Mouse (Mus musculus) mesoderm, embryonic 11.5 days (tissue): Measurements from ENCODE around the gene Btbd17.

ENCODE experiments used
- DNase-seq: peaks from one replicate; pipeline ENCODE4 v3.0.0-alpha.2; 2012; ENCODE audit warnings: low read depth, low spot score

Gene Btbd17

DNA sequence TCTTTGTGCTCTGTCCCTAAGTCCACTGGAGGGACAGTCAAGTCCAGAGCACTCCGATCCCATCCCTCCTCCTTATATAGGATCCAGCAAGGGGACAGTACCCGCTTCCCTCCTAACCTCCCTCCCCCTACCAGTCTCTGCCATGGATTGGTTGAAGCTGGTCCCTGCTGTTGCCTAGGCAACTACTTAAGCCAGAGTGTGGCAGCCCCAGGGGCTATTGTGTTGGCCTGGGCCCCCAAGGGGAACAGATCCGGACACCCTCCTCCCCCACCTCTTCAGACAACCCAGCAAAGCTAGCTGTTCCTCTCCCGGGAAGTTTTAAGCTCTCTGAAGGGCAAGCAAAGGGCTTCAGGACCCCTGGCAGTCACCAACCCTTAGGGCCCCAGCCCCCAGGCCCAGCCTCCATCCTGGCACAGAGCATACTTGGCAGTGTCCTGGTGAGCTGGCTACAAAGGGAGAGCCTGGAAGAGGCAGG is at the start of gene Btbd17:
Gene Btbd17 (minus strand): TSS at position 98 of the 475 bp plus-strand sequence.
- peak; percentile 82 for DNase-seq

DNA sequence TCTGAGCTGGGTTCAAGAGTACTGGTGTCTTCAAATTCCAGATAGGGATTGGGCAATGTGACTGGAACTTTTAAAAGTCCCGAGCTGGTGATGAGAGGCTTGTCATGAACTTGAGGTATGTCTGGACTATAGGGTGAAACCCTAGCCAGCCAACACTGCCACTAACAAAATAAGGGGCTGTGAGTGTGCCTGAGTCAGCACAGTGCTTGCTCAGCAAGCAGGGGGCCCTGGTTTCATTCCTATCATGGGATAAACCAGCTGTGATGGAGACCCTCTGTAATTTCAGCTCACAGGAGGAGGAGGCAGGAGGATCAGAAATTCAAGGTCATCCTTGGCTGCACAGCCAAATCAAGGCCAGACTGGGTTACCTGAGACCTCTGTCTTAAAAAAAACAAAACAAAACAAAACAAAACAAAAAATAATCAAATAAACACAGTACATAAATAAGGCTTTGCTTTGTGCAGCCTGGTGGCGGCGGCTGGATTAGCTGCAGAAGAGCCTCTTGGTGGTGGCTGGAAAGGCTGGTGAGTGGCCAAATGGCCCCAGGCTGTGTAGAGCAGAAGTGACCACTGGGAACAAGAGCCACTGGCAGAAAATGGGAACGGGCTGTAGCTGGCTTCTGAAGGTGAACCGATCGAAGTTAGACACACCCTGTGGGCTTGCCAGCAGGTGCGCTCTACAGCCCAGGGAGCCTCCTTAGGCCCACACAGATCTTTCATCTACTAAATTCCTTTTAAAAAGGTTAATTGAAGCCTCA is 48.9 kb upstream of the Btbd17 start:
- no peak for DNase-seq

DNA sequence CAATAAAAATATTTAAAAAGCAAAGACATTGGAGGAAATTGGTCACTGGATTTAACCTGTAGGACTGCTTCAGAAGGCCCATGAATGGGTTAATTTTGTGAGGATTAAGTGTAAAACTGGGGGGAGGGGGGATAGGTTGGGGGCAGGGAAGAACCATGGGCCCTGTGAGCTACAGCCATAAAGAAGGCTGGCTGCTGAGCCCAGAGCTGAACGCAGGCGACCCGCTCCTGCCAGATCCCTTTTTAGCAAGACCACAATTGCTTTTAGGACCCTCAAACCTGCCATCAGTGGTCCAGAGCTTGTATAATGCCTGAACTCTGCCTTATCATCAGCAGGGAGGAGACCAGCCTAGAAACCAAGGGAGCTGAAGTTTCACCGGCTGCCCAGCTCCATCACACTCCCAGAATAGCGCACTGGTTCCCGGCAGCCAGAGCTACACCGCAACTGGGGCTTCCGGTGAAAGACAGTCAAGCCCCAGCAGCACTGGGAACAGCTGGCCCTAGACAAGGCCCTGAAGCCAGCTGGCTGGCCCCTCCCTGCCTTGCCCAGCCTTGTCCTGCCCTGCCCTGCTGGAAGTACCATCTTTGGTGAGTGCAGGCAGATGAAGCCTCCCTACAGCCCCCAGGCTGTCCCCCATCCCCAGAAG is 48.2 kb upstream of the Btbd17 start:
- DNase-seq = no peak

DNA sequence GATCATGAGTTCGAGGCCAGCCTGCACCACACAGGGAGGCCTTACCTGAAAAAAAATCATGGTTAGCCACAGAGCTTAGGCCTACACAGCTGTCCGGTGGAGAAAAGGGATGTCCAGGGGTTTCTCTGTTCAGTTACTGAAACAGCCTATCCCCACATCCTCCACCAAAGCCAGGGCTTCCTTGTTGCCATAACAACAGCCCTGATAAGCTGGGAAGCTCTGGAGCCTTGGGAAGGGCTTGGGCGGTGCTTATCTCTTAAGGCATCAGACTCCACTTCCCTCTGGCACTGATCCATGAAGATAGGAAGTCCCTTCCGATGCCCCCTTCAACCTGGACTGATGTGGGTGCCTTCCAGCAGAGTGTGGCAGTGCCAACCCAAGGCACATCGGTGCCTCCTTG is 37.4 kb upstream of the Btbd17 start:
- no peak for DNase-seq

DNA sequence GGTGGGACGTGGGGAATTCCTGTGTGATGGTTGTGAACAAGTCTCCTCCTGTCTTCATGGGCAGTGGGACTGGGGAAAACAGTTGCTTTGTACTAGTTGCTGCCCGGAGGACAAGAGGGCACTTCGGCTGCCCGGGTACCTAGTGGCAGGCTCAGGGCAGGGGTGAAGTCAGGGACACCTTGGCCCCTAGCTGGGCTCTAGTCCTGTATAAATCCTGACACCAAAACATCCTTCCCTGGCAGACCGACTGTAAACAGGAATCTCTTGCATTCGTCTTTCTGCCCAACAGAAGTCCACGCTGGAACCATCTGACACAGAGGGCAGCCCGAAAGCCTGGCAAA is 34.7 kb upstream of the Btbd17 start:
- DNase-seq = no peak

DNA sequence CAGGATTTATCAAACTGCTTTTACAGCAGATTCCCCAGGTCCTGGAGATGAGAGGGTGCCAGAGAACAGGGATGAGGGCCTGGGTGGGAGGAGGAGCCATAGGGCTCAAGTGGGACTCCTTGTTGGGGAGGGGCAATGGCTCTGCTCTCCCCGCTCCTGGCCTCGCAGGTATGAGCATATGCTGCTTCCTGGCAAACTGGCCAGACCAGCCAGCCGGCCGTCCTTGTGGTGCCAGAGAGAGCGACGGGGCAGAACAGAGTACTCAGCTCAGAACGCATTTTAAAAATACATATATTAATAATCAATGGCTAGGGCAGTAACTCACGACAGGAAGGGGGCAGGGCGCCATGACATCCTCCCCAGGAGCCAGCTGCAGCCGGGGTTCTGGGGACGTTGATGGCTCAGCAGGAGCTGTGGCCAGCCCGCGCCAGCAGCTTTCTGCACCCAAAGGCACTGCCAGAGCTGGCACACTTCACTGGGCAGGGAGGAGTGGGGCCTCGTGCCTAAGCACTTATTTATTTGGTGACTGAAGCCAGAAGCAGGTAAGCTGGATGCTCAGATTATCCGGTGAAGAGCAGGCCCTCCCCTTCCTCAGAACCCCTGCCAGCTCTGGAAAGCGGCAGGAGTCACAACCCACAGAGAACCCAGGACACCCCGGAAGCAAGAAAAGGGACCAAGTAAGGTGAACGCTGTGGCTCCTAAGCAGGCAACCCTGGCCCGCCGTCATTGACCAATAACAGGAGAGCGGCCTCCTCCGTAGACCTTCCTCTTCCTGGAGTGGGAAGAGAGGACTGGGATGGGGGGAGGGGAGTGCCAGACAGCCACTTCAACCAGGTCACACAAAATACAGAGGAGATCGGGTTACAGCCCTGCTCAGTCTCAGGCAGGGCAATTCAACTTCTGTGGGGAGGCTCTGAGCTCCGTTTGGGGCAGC is 34.0 kb upstream of the Btbd17 start:
- peak; percentile 87 for DNase-seq

DNA sequence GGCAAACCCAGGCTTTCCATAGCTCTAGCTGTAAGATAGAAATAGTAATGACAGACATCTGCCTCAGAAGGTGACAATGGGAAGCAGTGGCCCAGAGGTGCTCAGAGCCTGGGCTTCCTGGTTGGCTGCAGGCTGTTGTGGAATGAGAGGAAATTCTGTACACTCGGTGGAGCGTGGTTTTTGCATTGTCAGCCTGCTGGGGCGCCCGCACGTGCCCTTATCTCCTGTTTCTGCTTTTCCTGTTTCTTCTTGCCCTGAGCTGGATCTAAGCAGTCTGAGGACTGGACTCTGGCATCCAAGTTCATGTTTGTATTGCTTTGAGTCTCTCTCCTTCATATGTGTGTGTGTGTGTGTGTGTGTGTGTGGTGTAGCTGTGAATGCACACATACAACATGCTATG is 30.9 kb upstream of the Btbd17 start:
- no peak for DNase-seq

DNA sequence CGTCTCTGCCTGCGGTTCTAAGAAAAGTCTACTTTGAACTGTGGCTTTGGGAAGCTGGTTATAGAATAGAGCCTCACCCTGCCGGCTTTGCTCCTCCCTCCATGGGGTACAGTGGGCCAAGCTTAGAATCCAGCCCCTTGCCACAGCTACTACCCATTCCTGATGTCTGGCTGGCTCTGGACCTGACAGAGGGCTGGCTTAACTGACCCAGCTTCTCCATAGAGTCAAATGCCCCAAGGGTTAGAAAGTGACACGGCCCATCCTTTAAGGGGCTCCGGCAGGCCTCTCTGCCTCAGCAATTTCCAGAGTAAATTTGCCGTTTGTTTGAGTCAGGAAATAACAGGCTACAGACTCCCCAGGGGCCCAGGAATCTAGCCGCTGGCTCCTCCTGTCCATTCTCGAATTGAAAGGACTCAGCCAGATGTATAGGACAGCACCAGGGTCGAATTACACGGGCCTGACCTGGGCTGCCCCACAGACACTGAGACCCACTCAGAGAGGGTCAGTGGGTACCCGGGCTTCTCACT is 27.5 kb upstream of the Btbd17 start:
- DNase-seq = peak; percentile 65

DNA sequence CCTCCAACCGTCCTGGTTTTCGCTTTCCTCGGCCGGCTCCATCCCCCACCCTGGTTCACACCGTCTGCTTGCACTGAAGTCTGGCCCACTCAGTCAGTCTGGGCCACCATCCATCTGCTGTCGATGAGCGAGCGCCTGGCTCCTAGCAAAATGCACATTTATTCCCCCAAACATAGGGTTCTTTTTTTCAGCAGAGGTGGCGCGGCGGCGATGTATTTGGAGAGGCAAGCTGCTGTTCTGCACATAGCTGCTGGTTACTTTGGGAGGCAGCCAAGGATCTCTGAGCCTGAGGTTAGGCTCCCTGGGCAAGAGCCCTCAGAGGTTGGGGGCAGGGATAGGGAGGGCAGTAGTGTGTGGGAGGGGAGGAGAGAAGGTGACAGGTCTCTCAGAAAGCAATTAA is 27.0 kb upstream of the Btbd17 start:
- no peak for DNase-seq

DNA sequence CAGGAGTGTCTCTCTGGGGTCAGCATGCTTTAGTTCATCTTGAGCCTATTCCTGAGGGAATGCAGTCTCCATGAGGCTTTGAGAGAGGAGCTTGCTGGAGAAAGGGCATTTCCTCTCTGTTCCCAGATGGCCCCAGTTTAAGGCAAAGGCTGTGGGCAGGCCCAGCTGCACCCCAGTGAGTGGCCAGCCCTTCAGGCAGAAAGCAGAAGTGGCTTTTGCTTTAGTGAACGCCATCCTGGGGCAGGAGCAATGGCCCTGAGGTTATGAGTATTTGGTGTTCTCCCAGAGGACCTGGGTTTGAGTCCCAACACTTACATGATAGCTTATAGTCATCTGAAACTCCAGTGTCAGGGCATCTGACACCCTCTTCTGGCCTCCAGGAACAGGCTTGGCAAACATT is 25.6 kb upstream of the Btbd17 start:
- DNase-seq = no peak

DNA sequence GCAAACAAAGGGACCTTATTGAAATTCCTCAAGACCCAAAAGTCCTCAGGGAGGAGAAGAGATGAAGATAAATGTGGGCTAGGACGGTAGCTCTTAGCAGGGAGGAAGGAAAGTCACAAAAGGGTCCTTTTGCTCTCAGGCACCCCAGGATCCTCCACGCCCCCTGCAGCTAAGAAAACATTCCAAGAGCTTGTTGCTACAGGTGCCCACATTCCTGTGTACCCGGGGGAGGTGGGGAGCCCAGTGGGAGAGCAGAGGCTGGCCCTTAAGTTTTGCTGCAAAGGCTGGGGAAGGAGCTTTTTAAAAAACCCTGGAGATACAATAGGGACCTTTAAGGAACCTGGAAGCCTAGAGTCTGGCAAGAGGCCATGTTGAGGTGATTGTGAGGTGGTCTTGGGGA is 24.7 kb upstream of the Btbd17 start:
- no peak for DNase-seq

DNA sequence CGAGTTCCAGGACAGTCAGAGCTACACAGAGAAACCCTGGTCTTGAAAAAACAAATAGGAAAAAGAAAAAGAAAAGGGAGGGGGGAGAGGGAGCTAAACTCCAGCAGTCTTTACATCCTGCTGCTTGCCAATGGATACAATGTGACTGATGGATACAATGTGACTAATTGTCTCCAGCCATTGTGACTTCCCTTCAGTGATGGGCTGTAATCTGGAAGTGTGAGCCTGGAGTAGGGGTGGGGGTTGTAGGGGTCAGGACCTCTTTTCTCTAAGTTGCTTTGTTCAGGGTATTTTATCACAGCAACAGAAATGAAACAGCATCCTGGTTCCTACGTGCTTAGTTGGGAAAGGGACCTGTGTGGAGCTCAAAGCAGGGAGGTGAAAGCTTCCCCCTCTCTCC is 23.4 kb upstream of the Btbd17 start:
- no peak for DNase-seq

DNA sequence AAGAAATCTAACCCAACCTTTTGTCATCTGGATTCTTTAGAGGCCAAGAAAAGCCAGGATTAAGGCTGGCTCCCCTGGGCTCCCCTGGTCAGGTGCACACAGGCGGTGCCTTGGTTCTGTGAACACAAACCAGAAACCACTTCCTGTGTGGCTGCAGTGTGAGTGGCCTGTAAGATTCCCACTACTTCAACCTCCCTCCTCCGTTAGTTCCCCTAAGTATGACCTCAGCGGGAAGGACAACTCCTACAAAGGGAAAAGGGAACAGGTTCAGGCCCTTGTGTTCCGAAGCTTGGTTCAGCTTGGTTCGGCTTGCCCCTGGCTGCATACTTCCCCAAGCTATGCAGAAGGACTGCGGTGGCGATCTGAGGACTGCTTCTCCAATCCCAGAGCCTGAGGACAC is 22.4 kb upstream of the Btbd17 start:
- DNase-seq = no peak

DNA sequence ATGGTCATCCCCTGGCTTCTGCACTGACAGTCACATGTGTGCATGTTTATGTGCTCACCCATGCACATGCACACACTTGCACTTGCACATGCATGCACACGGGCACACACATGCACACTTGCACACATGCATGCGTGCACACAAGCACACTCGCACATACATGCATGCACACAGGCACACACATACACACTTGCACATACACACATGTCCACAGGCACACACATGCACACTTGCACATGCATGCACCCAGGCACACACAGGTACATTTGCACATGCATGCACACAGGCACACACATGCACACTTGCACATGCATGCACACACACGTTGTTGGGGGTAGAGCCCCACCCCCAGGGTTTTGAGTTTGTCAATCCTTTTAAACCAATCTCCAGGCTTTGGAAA is 21.2 kb upstream of the Btbd17 start:
- no peak for DNase-seq

DNA sequence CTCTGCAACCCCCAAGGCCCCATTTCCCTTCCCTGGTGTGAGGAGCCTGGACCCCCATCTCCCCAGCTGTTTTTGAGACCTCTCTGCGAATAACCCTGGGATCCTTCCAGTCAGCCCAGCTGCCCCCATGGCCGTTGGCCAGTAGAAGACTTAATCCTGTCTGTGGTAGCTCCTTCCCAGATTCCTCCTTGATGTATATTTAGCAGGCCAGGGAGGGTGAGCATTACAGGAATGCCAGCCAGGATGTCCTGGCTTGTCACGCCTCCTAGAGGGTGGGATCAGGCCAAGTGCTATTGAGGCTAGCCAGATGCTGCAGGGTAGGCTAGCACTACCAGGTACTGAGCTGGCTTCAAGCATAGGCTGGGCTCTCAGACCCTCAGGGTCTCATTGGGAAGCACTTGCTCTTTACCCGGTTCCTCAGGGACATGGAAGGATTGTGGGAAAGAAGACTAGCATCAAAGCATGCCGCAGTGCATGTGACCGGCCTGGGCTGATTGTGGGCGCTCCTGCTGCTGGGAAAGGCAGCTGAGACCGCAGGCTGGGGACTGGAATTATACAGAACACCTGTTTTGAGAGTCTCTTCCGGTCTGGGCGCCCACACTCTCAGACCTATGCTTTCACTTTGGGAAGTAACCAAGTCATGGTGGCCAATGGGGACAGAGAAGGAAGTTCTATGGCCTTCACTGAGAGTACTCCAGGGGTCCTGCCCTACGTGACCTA is 19.3 kb upstream of the Btbd17 start:
- DNase-seq = no peak

DNA sequence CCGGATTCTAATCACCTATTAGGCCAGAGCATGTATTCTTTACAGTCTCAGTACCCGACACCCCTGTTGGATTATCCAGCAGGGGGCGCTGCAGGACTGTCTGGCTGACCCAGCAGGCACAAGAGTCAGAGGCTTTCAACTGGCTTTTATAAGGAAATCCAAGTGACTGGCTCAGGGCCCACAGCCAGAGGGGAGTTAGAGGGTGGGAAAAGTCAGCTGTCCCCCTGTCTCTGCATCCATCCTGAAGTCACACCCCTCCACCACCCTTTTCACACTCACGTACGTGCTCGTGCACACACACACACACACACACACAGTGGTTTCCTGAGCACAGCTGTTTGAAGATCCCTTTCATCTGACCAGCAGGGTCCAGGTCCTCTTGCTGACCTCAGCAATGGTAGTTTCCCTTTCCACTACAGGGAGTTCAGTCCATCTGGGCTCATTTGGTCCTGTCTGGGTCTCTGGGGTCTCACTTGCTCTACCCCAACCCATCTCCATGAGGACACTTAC is 17.0 kb upstream of the Btbd17 start:
- DNase-seq = peak; percentile 91

DNA sequence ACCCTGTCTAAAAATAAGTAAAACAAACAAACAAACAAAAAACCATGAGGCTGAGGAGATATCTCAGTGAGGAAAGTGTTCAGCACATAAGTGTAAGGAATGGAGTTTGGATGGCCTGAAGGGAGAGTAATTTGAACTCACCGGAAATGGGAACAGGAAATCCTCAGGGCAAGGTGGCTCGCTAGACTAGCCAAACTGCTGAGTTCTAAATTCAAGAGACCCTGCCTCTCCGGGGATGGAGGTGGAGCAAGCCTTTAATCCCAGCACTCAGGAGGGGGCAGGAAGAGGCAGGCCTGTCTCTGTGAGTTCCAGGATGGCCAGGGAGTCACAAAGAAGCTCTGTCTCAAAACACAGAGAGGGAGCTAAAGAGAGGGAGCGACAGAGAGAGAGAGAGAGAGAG is 14.6 kb upstream of the Btbd17 start:
- no peak for DNase-seq

DNA sequence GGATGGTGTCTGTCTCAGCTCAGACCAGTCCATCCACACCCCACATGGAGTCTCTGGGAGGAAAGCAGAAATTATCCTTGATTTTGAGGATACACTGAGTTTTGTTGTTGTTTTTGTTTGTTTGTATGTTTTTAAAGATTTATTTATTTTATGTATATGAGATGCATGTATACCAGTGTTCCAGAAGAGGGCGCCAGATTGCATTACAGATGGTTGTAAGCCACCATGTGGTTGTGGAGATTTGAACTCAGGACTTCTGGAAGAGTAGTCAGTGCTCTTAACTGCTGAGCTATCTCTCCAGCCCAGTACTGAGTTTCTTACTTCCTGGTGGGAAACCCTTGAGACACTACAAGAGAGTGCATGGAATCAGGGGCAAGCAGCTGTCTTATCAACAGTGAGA is 13.6 kb upstream of the Btbd17 start:
- no peak for DNase-seq

DNA sequence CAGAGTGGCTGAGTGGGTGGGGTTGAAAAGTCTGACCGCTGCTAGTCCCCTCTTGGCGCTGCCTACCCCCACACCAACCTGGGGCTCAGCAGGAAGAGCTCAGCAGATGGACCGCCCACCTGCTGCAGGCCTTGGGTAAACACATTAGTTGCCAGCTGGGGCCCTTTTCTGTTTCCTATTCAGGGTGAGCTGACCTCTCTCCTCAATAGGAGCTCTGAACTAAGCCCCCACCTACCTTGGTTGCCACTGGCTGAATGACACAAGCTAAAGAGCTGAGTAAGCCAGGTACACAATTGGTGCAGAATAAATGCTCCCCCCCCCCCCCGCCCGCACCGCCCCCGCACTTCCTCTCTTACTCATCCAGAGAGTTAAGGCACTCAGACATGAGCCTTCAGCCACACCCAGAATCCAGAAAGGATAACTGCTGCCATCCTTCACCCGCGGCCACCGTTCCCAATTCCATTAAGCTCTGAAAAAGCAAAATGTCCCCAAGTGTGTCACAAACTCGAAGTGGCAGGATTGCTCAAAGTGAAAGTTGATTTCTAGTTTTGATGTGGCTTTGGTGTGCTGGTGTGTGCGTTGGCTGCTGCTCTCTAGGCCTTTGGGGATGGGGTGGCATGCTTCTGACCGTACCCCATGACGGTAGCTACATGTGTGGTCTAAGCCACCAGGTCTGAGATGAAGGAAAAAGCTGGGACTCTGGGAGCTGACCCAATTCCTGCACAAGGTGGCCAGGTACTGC is 12.1 kb upstream of the Btbd17 start:
- no peak for DNase-seq

DNA sequence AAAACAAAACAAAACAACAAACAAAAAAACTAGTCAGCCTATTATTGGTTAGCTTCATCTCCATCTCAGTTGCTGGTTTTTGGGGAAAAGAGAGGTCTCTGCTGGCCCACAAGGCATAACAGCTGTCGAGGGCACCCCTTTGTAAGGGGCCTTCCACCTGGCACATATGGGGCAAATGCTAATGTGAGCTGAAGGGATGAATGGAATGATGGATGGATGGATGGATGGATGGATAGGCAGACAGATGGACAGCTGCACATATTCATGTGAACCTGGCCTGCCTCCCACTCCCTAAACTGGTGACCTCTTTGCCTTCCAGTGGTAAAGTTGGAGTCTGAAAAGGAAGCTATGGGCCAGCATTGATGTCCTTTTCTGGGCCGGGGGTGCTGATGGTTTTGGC is 11.3 kb upstream of the Btbd17 start:
- no peak for DNase-seq

DNA sequence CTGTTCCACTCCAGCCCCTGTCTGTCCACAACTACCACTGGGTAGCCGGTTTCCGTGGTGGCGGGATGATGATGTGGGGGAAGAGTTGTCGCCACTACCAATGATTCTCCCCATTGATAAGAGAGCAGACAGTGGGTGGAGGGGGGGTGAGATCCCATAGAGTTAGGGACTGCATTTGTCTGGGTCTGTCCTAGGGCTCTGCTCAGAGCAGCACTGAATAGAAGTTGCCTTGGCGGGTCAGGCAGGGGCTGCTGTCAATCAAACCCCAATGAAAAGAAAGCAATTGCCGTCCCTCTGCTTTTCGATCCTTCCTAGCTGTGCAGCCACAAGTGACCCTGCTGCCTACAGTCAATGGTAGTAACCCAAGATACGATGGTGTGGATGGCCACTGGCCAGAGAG is 8.2 kb upstream of the Btbd17 start:
- DNase-seq = no peak
